Mouse (Mus musculus) embryo, embryonic 9.5 days (tissue): ENCODE measurements around the gene Zfhx3.

Source experiments
- DNase-seq: peaks from one replicate; pipeline ENCODE4 v3.0.0-alpha.2; 2017; ENCODE audit errors: extremely low spot score

Gene Zfhx3

GRCm38 (mm10) chr8:108017727-108018126 lies 75.3 kb downstream of the Zfhx3 start:
- no peak for DNase-seq

- DNase-seq = no peak
Measured at GRCm38 (mm10) chr8:108019651-108020050, 77.2 kb downstream of the Zfhx3 start.

GRCm38 (mm10) chr8:108022404-108022803 lies 80.0 kb downstream of the Zfhx3 start:
- DNase-seq = peak; percentile 47

GRCm38 (mm10) chr8:108024331-108024730 lies 81.9 kb downstream of the Zfhx3 start:
- DNase-seq = peak; percentile 25

- no peak for DNase-seq
Measured at GRCm38 (mm10) chr8:108025249-108025648, 82.8 kb downstream of the Zfhx3 start.

- peak; percentile 25 for DNase-seq
Measured at GRCm38 (mm10) chr8:108026557-108027440, 84.4 kb downstream of the Zfhx3 start.

GRCm38 (mm10) chr8:108027561-108028025 lies 85.1 kb downstream of the Zfhx3 start:
- DNase-seq = peak; percentile 73

- DNase-seq = peak; percentile 17
Measured at GRCm38 (mm10) chr8:108028440-108028839, 86.0 kb downstream of the Zfhx3 start.

- DNase-seq = no peak
Measured at GRCm38 (mm10) chr8:108031159-108031558, 88.7 kb downstream of the Zfhx3 start.

- no peak for DNase-seq
Measured at GRCm38 (mm10) chr8:108034070-108034469, 91.6 kb downstream of the Zfhx3 start.

GRCm38 (mm10) chr8:108034726-108035125 lies 92.3 kb downstream of the Zfhx3 start:
- peak; percentile 7 for DNase-seq

- no peak for DNase-seq
Measured at GRCm38 (mm10) chr8:108043618-108044017, 101.2 kb downstream of the Zfhx3 start.

- DNase-seq = no peak
Measured at GRCm38 (mm10) chr8:108044185-108044584, 101.7 kb downstream of the Zfhx3 start.

GRCm38 (mm10) chr8:108056241-108056640 lies 113.8 kb downstream of the Zfhx3 start:
- no peak for DNase-seq

GRCm38 (mm10) chr8:108061972-108062371 lies 119.5 kb downstream of the Zfhx3 start:
- peak; percentile 11 for DNase-seq

- no peak for DNase-seq
Measured at GRCm38 (mm10) chr8:108067111-108067510, 124.7 kb downstream of the Zfhx3 start.

- peak; percentile 45 for DNase-seq
Measured at GRCm38 (mm10) chr8:108068195-108068594, 125.8 kb downstream of the Zfhx3 start.

GRCm38 (mm10) chr8:108070438-108070837 lies 128.0 kb downstream of the Zfhx3 start:
- DNase-seq = no peak

GRCm38 (mm10) chr8:108072126-108072746 lies 129.8 kb downstream of the Zfhx3 start:
- DNase-seq = no peak

- DNase-seq = no peak
Measured at GRCm38 (mm10) chr8:108072853-108073252, 130.4 kb downstream of the Zfhx3 start.

GRCm38 (mm10) chr8:108075176-108075575 lies 132.7 kb downstream of the Zfhx3 start:
- no peak for DNase-seq

- DNase-seq = no peak
Measured at GRCm38 (mm10) chr8:108078726-108079125, 136.3 kb downstream of the Zfhx3 start.

GRCm38 (mm10) chr8:108086913-108087312 lies 144.5 kb downstream of the Zfhx3 start:
- no peak for DNase-seq
